Mouse (Mus musculus): ENCODE data around the gene Fgfr2. TPM values are rescaled to one million over a fixed set of nuclear protein-coding genes. Genes with fewer than 3 reads are reported as not detected.

The Fgfr2 gene
- polyA plus RNA-seq, 1 experiment = 14.8 TPM

GRCm38 (mm10) chr7:130902929-130903328, 2220.2 kb downstream of the Fgfr2 start:
- Histone ChIP-seq H3K27ac (ENCODE audit: insufficient read depth, low read depth, low read length) (no peak overlapping the region), H3K4me1 (ENCODE audit: control insufficient read depth, insufficient read depth, low read length) (peaks cover 2% of the 10 kb centered on the region; the same call in 1 of the 2 replicates), H3K36me3 (ENCODE audit: control insufficient read depth, insufficient read depth, low read length) (peaks cover 5% of the 10 kb centered on the region), H3K27me3 (replicated peaks; ENCODE audit: control insufficient read depth, insufficient read depth, low read length) (no peaks in the 10 kb centered on the region), H3K4me3 (ENCODE audit: insufficient read depth, low read depth, low read length) (no peak overlapping the region)
- TF ChIP-seq CTCF (conservative IDR thresholded peaks at IDR 0.05; ENCODE audit: insufficient read depth, insufficient read length, low read depth, low read length) = no peak
- TF ChIP-seq POLR2A (IDR thresholded peaks at IDR 0.05; ENCODE audit: low read depth, low read length) = no peak
- no peak for DNase-seq
- WGBS = 92% methylated on average over 1 of the region's 1 CpGs

GRCm38 (mm10) chr7:130900233-130900848, 2222.8 kb downstream of the Fgfr2 start:
- 90% methylated on average over 5 of the region's 5 CpGs for WGBS
- DNase-seq = no peak
- H3K4me1 ChIP-seq (ENCODE audit: control insufficient read depth, insufficient read depth, low read length) = peaks cover 2% of the 10 kb centered on the region; the same call in 1 of the 2 replicates
- peak overlapping the region; percentile 37; the same call in 1 of the 2 replicates for H3K27ac ChIP-seq (ENCODE audit: insufficient read depth, low read depth, low read length)
- H3K4me3 ChIP-seq (ENCODE audit: insufficient read depth, low read depth, low read length) = no peak overlapping the region
- TF ChIP-seq POLR2A (IDR thresholded peaks at IDR 0.05; ENCODE audit: low read depth, low read length) = no peak
- TF ChIP-seq CTCF (conservative IDR thresholded peaks at IDR 0.05; ENCODE audit: insufficient read depth, insufficient read length, low read depth, low read length) = no peak
- H3K36me3 ChIP-seq (ENCODE audit: control insufficient read depth, insufficient read depth, low read length) = peaks cover 9% of the 10 kb centered on the region
- H3K27me3 ChIP-seq (replicated peaks; ENCODE audit: control insufficient read depth, insufficient read depth, low read length) = no peaks in the 10 kb centered on the region

- no peak overlapping the region for H3K27ac ChIP-seq (ENCODE audit: insufficient read depth, low read depth, low read length)
- 77% methylated on average over 4 of the region's 4 CpGs for WGBS
- DNase-seq = peak; percentile 33
Observed at GRCm38 (mm10) chr7:130898373-130898772, 2224.8 kb downstream of the Fgfr2 start.

DNA sequence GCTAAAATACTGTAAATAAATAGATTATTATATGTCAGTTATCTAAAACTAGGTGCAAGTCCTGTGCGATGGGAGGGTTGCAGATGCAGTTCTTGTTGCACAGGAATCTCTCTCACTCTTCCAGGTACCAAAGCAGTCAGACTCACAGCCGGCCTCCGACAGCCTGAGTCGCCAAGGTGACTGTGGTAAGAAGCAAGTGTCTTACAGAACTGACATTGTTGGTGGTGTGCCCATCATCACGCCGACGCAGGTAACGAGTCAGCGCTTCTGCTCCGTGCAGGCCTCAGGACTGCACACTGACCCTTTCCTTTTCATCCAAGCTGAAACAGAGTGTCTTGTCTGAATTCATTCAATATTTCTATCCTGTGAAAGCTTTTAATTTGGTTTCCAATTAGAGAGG, 2225.9 kb downstream of the Fgfr2 start:
- 92% methylated on average over 10 of the region's 10 CpGs for WGBS
- peaks cover 10% of the 10 kb centered on the region; the same call in 1 of the 2 replicates for H3K4me1 ChIP-seq (ENCODE audit: control insufficient read depth, insufficient read depth, low read length)
- H3K36me3 ChIP-seq (ENCODE audit: control insufficient read depth, insufficient read depth, low read length) = peaks cover 4% of the 10 kb centered on the region; the same call in 1 of the 2 replicates
- H3K27me3 ChIP-seq (replicated peaks; ENCODE audit: control insufficient read depth, insufficient read depth, low read length) = no peaks in the 10 kb centered on the region
- TF ChIP-seq POLR2A (IDR thresholded peaks at IDR 0.05; ENCODE audit: low read depth, low read length) = no peak
- TF ChIP-seq CTCF (conservative IDR thresholded peaks at IDR 0.05; ENCODE audit: insufficient read depth, insufficient read length, low read depth, low read length) = no peak
- DNase-seq = no peak
- no peak overlapping the region for H3K4me3 ChIP-seq (ENCODE audit: insufficient read depth, low read depth, low read length)
- H3K27ac ChIP-seq (ENCODE audit: insufficient read depth, low read depth, low read length) = no peak overlapping the region

More at GRCm38 (mm10) chr7:130898373-130898772, 2224.8 kb downstream of the Fgfr2 start:
- H3K27me3 ChIP-seq (replicated peaks; ENCODE audit: control insufficient read depth, insufficient read depth, low read length) = no peaks in the 10 kb centered on the region
- TF ChIP-seq POLR2A (IDR thresholded peaks at IDR 0.05; ENCODE audit: low read depth, low read length) = no peak
- no peak for TF ChIP-seq CTCF (conservative IDR thresholded peaks at IDR 0.05; ENCODE audit: insufficient read depth, insufficient read length, low read depth, low read length)
- peaks cover 10% of the 10 kb centered on the region; the same call in 1 of the 2 replicates for H3K4me1 ChIP-seq (ENCODE audit: control insufficient read depth, insufficient read depth, low read length)
- H3K4me3 ChIP-seq (ENCODE audit: insufficient read depth, low read depth, low read length) = no peak overlapping the region
- peaks cover 8% of the 10 kb centered on the region for H3K36me3 ChIP-seq (ENCODE audit: control insufficient read depth, insufficient read depth, low read length)

DNA sequence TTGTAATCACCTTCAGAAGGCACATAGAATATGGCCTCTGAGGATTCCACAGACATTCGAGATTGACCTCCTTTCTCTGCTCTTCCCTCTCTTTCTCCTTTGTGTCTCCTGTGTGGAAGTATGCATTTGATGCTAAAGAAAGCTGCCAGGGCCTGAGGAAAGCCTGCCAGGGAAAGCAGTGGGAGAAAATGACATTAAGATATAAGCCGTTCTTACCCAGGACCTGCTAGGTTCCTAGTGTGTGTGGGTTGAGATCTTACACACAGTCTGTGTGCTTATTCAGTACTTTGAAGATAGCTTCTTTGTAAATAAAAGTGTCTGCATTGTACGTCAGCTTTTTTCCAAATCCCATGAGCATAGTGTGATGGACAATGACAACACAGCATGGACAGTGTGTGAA, 2227.1 kb downstream of the Fgfr2 start:
- Histone ChIP-seq H3K4me1 (ENCODE audit: control insufficient read depth, insufficient read depth, low read length) (peaks cover 8% of the 10 kb centered on the region; the same call in 1 of the 2 replicates), H3K4me3 (ENCODE audit: insufficient read depth, low read depth, low read length) (no peak overlapping the region), H3K27me3 (replicated peaks; ENCODE audit: control insufficient read depth, insufficient read depth, low read length) (no peaks in the 10 kb centered on the region), H3K36me3 (ENCODE audit: control insufficient read depth, insufficient read depth, low read length) (peaks cover 4% of the 10 kb centered on the region; the same call in 1 of the 2 replicates), H3K27ac (ENCODE audit: insufficient read depth, low read depth, low read length) (no peak overlapping the region)
- TF ChIP-seq CTCF (conservative IDR thresholded peaks at IDR 0.05; ENCODE audit: insufficient read depth, insufficient read length, low read depth, low read length) (no peak), POLR2A (IDR thresholded peaks at IDR 0.05; ENCODE audit: low read depth, low read length) (no peak)
- WGBS = 84% methylated on average over 3 of the region's 3 CpGs
- no peak for DNase-seq

- TF ChIP-seq CTCF (conservative IDR thresholded peaks at IDR 0.05; ENCODE audit: insufficient read depth, insufficient read length, low read depth, low read length) (no peak), POLR2A (IDR thresholded peaks at IDR 0.05; ENCODE audit: low read depth, low read length) (no peak)
- DNase-seq = peak; percentile 23
- WGBS = 44% methylated on average over 2 of the region's 2 CpGs
- Histone ChIP-seq H3K36me3 (ENCODE audit: control insufficient read depth, insufficient read depth, low read length) (peaks cover 4% of the 10 kb centered on the region; the same call in 1 of the 2 replicates), H3K27me3 (replicated peaks; ENCODE audit: control insufficient read depth, insufficient read depth, low read length) (no peaks in the 10 kb centered on the region), H3K27ac (ENCODE audit: insufficient read depth, low read depth, low read length) (peak overlapping the region; percentile 9; the same call in 1 of the 2 replicates), H3K4me1 (ENCODE audit: control insufficient read depth, insufficient read depth, low read length) (peaks cover 8% of the 10 kb centered on the region; the same call in 1 of the 2 replicates), H3K4me3 (ENCODE audit: insufficient read depth, low read depth, low read length) (no peak overlapping the region)
Observed at GRCm38 (mm10) chr7:130895618-130895945, 2227.6 kb downstream of the Fgfr2 start.

- H3K36me3 ChIP-seq (ENCODE audit: control insufficient read depth, insufficient read depth, low read length) = peaks cover 4% of the 10 kb centered on the region; the same call in 1 of the 2 replicates
- H3K27ac ChIP-seq (ENCODE audit: insufficient read depth, low read depth, low read length) = no peak overlapping the region; the same call in 1 of the 2 replicates
- H3K4me3 ChIP-seq (ENCODE audit: insufficient read depth, low read depth, low read length) = no peak overlapping the region
- 31% methylated on average over 9 of the region's 9 CpGs for WGBS
- H3K4me1 ChIP-seq (ENCODE audit: control insufficient read depth, insufficient read depth, low read length) = peaks cover 8% of the 10 kb centered on the region; the same call in 1 of the 2 replicates
- DNase-seq = peak; percentile 86
- TF ChIP-seq POLR2A (IDR thresholded peaks at IDR 0.05; ENCODE audit: low read depth, low read length) = no peak
- no peak for TF ChIP-seq CTCF (conservative IDR thresholded peaks at IDR 0.05; ENCODE audit: insufficient read depth, insufficient read length, low read depth, low read length)
- no peaks in the 10 kb centered on the region for H3K27me3 ChIP-seq (replicated peaks; ENCODE audit: control insufficient read depth, insufficient read depth, low read length)
Observed at GRCm38 (mm10) chr7:130894931-130895617, 2228.1 kb downstream of the Fgfr2 start.

Measured in kidney, adult 2 months (tissue).